Mouse (Mus musculus) stomach, embryonic 16.5 days (tissue): ENCODE data around the gene Aig1. TPM values are rescaled to one million over a fixed set of nuclear protein-coding genes. Genes with fewer than 3 reads are reported as not detected.

Source experiments
- ATAC-seq: fragments of 200-750 bp; cut with Nextera tagmentation; 2 replicates; pipeline ENCODE4 v1.8.0; 2017; ENCODE audit warnings: moderate number of reproducible peaks, moderate TSS enrichment; ENCODE audit not compliant: insufficient read depth, low FRiP score
- H3K27ac ChIP-seq: fragments of 300-500 bp; sonication (generic); 2 replicates; pipeline ENCODE4 v1.5.1; 2014; ENCODE audit warnings: low read length
- H3K27me3 ChIP-seq: fragments of 300-500 bp; sonication (generic); 2 replicates; pipeline ENCODE4 v1.6.1; 2014; ENCODE audit warnings: low read length, control low read depth, mixed read lengths; ENCODE audit not compliant: control insufficient read depth, insufficient read depth
- H3K36me3 ChIP-seq: fragments of 300-500 bp; sonication (generic); 2 replicates; pipeline ENCODE4 v1.6.1; 2014; ENCODE audit warnings: low read length; ENCODE audit not compliant: control insufficient read depth, insufficient read depth
- H3K4me1 ChIP-seq: fragments of 300-500 bp; sonication (generic); 2 replicates; pipeline ENCODE4 v1.6.1; 2014; ENCODE audit warnings: low read length, control low read depth, mixed read lengths; ENCODE audit not compliant: control insufficient read depth, insufficient read depth
- H3K4me2 ChIP-seq: fragments of 300-500 bp; sonication (generic); 2 replicates; pipeline ENCODE4 v1.6.1; 2014; ENCODE audit warnings: low read depth, low read length, mixed read lengths
- H3K4me3 ChIP-seq: fragments of 300-500 bp; sonication (generic); replicated peaks from 2 replicates; pipeline ENCODE4 v1.5.1; 2014; ENCODE audit warnings: mild to moderate bottlenecking, low read length
- H3K9ac ChIP-seq: fragments of 300-500 bp; sonication (generic); 2 replicates; pipeline ENCODE4 v1.6.1; 2014; ENCODE audit warnings: low read length
- H3K9me3 ChIP-seq: fragments of 300-500 bp; sonication (generic); replicated peaks from 2 replicates; pipeline ENCODE4 v1.6.1; 2016; ENCODE audit warnings: low read length, control low read depth; ENCODE audit not compliant: control insufficient read depth
- WGBS: fragments of 180-500 bp; shearing (Covaris S2); extraction: QIAGEN DNeasy Blood & Tissue Kit; methylation state at CpG from one replicate; pipeline ENCODE4 v1.1.7; 2014; 5-methylcytosine and 5-hydroxymethylcytosine counted together
- polyA plus RNA-seq: library from polyadenylated mRNA; unstranded; fragments of >200 nt; fragmentation: Nextera tagmentation; extraction: Ambion mirVana; gene quantifications from 2 replicates; pipeline ENCODE4 v1.2.1, GENCODE M21; 2015

Aig1 gene
- polyA plus RNA-seq, 1 experiment from 2014 or later, result 39.4 TPM

- H3K4me1 ChIP-seq, result no peaks in the 10 kb centered on the region; the same call in 1 of the 2 replicates
- no peak overlapping the region for H3K9ac ChIP-seq
- no peaks in the 10 kb centered on the region for H3K9me3 ChIP-seq
- WGBS, result 60% methylated on average over 2 of the region's 2 CpGs
- H3K27me3 ChIP-seq, result no peaks in the 10 kb centered on the region
- H3K4me2 ChIP-seq, result no peak overlapping the region
- H3K4me3 ChIP-seq, result no peak overlapping the region
- H3K27ac ChIP-seq, result no peak overlapping the region
- H3K36me3 ChIP-seq, result no peaks in the 10 kb centered on the region
- ATAC-seq, result no peak
These were observed 155.7 kb downstream of the Aig1 start for GRCm38 (mm10) chr10:13713116-13713515.

GRCm38 (mm10) chr10:13711281-13711829 is 157.4 kb downstream of the Aig1 start:
- WGBS, result 85% methylated on average over 8 of the region's 8 CpGs
- Histone ChIP-seq H3K27ac (no peak overlapping the region), H3K4me2 (no peak overlapping the region), H3K36me3 (no peaks in the 10 kb centered on the region), H3K4me1 (no peaks in the 10 kb centered on the region; the same call in 1 of the 2 replicates), H3K9ac (no peak overlapping the region), H3K9me3 (no peaks in the 10 kb centered on the region), H3K27me3 (no peaks in the 10 kb centered on the region), H3K4me3 (no peak overlapping the region)
- no peak for ATAC-seq

GRCm38 (mm10) chr10:13705771-13706170 is 163.0 kb downstream of the Aig1 start:
- H3K36me3 ChIP-seq, result no peaks in the 10 kb centered on the region
- H3K4me1 ChIP-seq, result no peaks in the 10 kb centered on the region
- no peaks in the 10 kb centered on the region for H3K9me3 ChIP-seq
- H3K9ac ChIP-seq, result no peak overlapping the region
- H3K27ac ChIP-seq, result no peak overlapping the region
- H3K4me3 ChIP-seq, result no peak overlapping the region
- WGBS, result 24% methylated on average over 4 of the region's 4 CpGs
- no peak for ATAC-seq
- H3K4me2 ChIP-seq, result no peak overlapping the region
- H3K27me3 ChIP-seq, result no peaks in the 10 kb centered on the region

GRCm38 (mm10) chr10:13702688-13703087 is 166.1 kb downstream of the Aig1 start:
- 51% methylated on average over 6 of the region's 6 CpGs for WGBS

GRCm38 (mm10) chr10:13702043-13702442 is 166.7 kb downstream of the Aig1 start:
- Histone ChIP-seq H3K27ac (no peak overlapping the region), H3K27me3 (no peaks in the 10 kb centered on the region), H3K4me3 (no peak overlapping the region), H3K9ac (no peak overlapping the region), H3K9me3 (no peaks in the 10 kb centered on the region), H3K4me1 (no peaks in the 10 kb centered on the region), H3K4me2 (no peak overlapping the region), H3K36me3 (no peaks in the 10 kb centered on the region)
- ATAC-seq, result no peak
- WGBS, result 54% methylated on average over 8 of the region's 8 CpGs

More at GRCm38 (mm10) chr10:13702688-13703087, 166.1 kb downstream of the Aig1 start:
- no peak overlapping the region for H3K9ac ChIP-seq
- no peaks in the 10 kb centered on the region for H3K27me3 ChIP-seq
- no peak overlapping the region for H3K4me3 ChIP-seq
- H3K4me1 ChIP-seq, result no peaks in the 10 kb centered on the region
- H3K9me3 ChIP-seq, result no peaks in the 10 kb centered on the region
- H3K4me2 ChIP-seq, result no peak overlapping the region
- no peak for ATAC-seq
- no peak overlapping the region for H3K27ac ChIP-seq
- no peaks in the 10 kb centered on the region for H3K36me3 ChIP-seq

- H3K27me3 ChIP-seq, result no peaks in the 10 kb centered on the region
- H3K4me2 ChIP-seq, result no peak overlapping the region
- H3K9me3 ChIP-seq, result no peaks in the 10 kb centered on the region
- no peaks in the 10 kb centered on the region for H3K36me3 ChIP-seq
- no peak overlapping the region for H3K27ac ChIP-seq
- no peaks in the 10 kb centered on the region for H3K4me1 ChIP-seq
- no peak overlapping the region for H3K9ac ChIP-seq
- H3K4me3 ChIP-seq, result no peak overlapping the region
- no peak for ATAC-seq
These were observed 172.5 kb downstream of the Aig1 start for GRCm38 (mm10) chr10:13696326-13696725.

GRCm38 (mm10) chr10:13693276-13693675 is 175.5 kb downstream of the Aig1 start:
- no peaks in the 10 kb centered on the region for H3K36me3 ChIP-seq
- no peak overlapping the region for H3K4me3 ChIP-seq
- no peaks in the 10 kb centered on the region for H3K4me1 ChIP-seq
- H3K4me2 ChIP-seq, result no peak overlapping the region
- H3K27me3 ChIP-seq, result no peaks in the 10 kb centered on the region
- ATAC-seq, result no peak
- H3K9ac ChIP-seq, result no peak overlapping the region
- H3K9me3 ChIP-seq, result no peaks in the 10 kb centered on the region
- H3K27ac ChIP-seq, result no peak overlapping the region
- WGBS, result 92% methylated on average over 4 of the region's 4 CpGs

GRCm38 (mm10) chr10:13690773-13691172 is 178.0 kb downstream of the Aig1 start:
- Histone ChIP-seq H3K36me3 (no peaks in the 10 kb centered on the region), H3K4me3 (no peak overlapping the region), H3K27ac (no peak overlapping the region), H3K9me3 (no peaks in the 10 kb centered on the region), H3K27me3 (no peaks in the 10 kb centered on the region), H3K9ac (no peak overlapping the region), H3K4me1 (no peaks in the 10 kb centered on the region), H3K4me2 (no peak overlapping the region)
- 79% methylated on average over 5 of the region's 5 CpGs for WGBS
- no peak for ATAC-seq

GRCm38 (mm10) chr10:13689841-13690590 is 178.8 kb downstream of the Aig1 start:
- Histone ChIP-seq H3K4me3 (no peak overlapping the region), H3K36me3 (no peaks in the 10 kb centered on the region), H3K27ac (no peak overlapping the region), H3K4me2 (no peak overlapping the region), H3K9me3 (no peaks in the 10 kb centered on the region), H3K4me1 (no peaks in the 10 kb centered on the region), H3K27me3 (no peaks in the 10 kb centered on the region), H3K9ac (no peak overlapping the region)
- no peak for ATAC-seq
- 86% methylated on average over 10 of the region's 10 CpGs for WGBS
